25 mouse cellular contexts compared by ENCODE assay signal in the genomic region with DNA sequence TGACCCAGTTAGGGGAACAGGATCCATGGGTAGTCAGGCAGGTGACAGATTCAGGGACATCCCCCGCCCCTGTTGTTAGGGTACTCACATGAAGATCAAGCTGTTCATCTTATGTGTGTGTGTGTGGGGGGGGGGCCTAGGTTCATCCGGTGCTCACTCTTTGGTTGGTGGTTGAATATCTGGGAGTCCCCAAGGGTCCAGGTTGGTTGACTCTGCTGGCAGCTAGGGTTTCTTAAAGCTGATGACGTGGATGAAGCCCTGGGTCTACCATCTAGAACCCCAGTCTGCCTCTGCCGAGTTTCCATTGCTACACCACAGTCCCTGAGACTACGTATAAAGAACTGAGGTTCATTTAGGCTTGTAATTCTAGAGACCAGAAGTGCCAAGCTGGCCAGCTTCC. TPM values are rescaled to one million over a fixed set of nuclear protein-coding genes. Genes with fewer than 3 reads are reported as not detected.
DNase-seq lines count a peak whose midpoint lies in the region; ATAC-seq and TF ChIP-seq lines count a peak whose summit lies in the region.
"Had no signal": no experiment of that assay in that cellular context is flagged by ENCODE, and none has a peak within 500 bp of the region (broad histone marks: within the 10 kb centered on the region; RNA-seq: fewer than 3 reads in every experiment).

No protein-coding gene starts in this region.

- no peak for TF ChIP-seq CTCF in midbrain, postnatal 0 days (IDR thresholded peaks at IDR 0.05)

- H3K9me3 ChIP-seq in midbrain, postnatal 0 days (ENCODE audit: low read length) = no peaks in the 10 kb centered on the region
- H3K9me3 ChIP-seq: embryonic facial prominence, embryonic 10.5 days; embryonic facial prominence, embryonic 12.5 days; forebrain, embryonic 13.5 days; forebrain, embryonic 15.5 days had no signal

- no peak overlapping the region for H3K27ac ChIP-seq in midbrain, postnatal 0 days (ENCODE audit: low read depth, low read length)
- H3K27ac ChIP-seq: embryonic facial prominence, embryonic 10.5 days; embryonic facial prominence, embryonic 12.5 days; forebrain, embryonic 13.5 days; forebrain, embryonic 15.5 days had no signal

- peak; percentile 55 for DNase-seq in induced T-regulatory cell, adult 2 months (ENCODE audit: low read depth)
- no peak for DNase-seq in kidney, postnatal 10 days
- no peak for DNase-seq in kidney, adult 18-20 months
- DNase-seq in midbrain, postnatal 0 days (ENCODE audit: low spot score) = no peak
- DNase-seq: adrenal gland, adult 8-10 months; adrenal gland, postnatal 14 days; adrenal gland, postnatal 36 days; cerebellum, adult 11-12 months; cerebellum, adult 2 months; cerebellum, adult 9-10 months; cerebellum, postnatal 10 days; cerebellum, postnatal 25 days; forebrain, postnatal 0 days had no signal

- H3K9ac ChIP-seq in midbrain, postnatal 0 days (replicated peaks; ENCODE audit: low read length, poor library complexity, severe bottlenecking) = no peak overlapping the region
- H3K9ac ChIP-seq: embryonic facial prominence, embryonic 12.5 days; forebrain, embryonic 13.5 days; forebrain, embryonic 15.5 days; forebrain, postnatal 0 days had no signal

- ATAC-seq in CD4-positive, CD25-positive, alpha-beta regulatory T cell, adult 4 months = peak; percentile 51
- ATAC-seq in midbrain, postnatal 0 days (ENCODE audit: low FRiP score) = no peak
- ATAC-seq: forebrain, embryonic 13.5 days; forebrain, embryonic 15.5 days; forebrain, postnatal 0 days had no signal

- H3K4me3 ChIP-seq in midbrain, postnatal 0 days (ENCODE audit: low read depth, low read length) = no peak overlapping the region
- H3K4me3 ChIP-seq: embryonic facial prominence, embryonic 10.5 days; embryonic facial prominence, embryonic 12.5 days; forebrain, embryonic 13.5 days; forebrain, embryonic 15.5 days had no signal

- H3K4me1 ChIP-seq in midbrain, postnatal 0 days (ENCODE audit: insufficient read depth, low read length) = no peaks in the 10 kb centered on the region
- H3K4me1 ChIP-seq: embryonic facial prominence, embryonic 10.5 days; embryonic facial prominence, embryonic 12.5 days; forebrain, embryonic 13.5 days; forebrain, embryonic 15.5 days had no signal

- WGBS in midbrain, postnatal 0 days = 97% methylated on average over 5 of the region's 5 CpGs

- no peak overlapping the region for H3K4me2 ChIP-seq in midbrain, postnatal 0 days (ENCODE audit: low read depth, low read length, poor library complexity, severe bottlenecking)
- H3K4me2 ChIP-seq: embryonic facial prominence, embryonic 12.5 days; forebrain, embryonic 13.5 days; forebrain, embryonic 15.5 days had no signal

- H3K27me3 ChIP-seq in midbrain, postnatal 0 days (ENCODE audit: insufficient read depth, low read length) = no peaks in the 10 kb centered on the region
- H3K27me3 ChIP-seq: embryonic facial prominence, embryonic 12.5 days; forebrain, embryonic 13.5 days; forebrain, embryonic 15.5 days had no signal

- H3K36me3 ChIP-seq in midbrain, postnatal 0 days (ENCODE audit: insufficient read depth, low read length) = no peaks in the 10 kb centered on the region
- H3K36me3 ChIP-seq: embryonic facial prominence, embryonic 10.5 days; embryonic facial prominence, embryonic 12.5 days; forebrain, embryonic 15.5 days had no signal

RNA-seq across cellular contexts. Expression of a gene that starts 1.3 kb away (rescaled TPM):
- polyA plus RNA-seq in CD4-positive, CD25-positive, alpha-beta regulatory T cell, adult 4 months (2017; shearing (Covaris generic)) = not detected
- total RNA-seq in midbrain, postnatal 0 days (2014; rRNA removed) = 0.99 and 1.1 TPM in 2 replicates
- 0.81 and 0.83 TPM in 2 replicates for polyA plus RNA-seq in midbrain, postnatal 0 days (2015; fragmentation: Nextera tagmentation; extraction: Ambion mirVana)
- total RNA-seq: MEL had no signal
- polyA plus RNA-seq: embryonic facial prominence, embryonic 10.5 days; forebrain, embryonic 11.5 days; forebrain, embryonic 13.5 days; forebrain, embryonic 15.5 days had no signal

RNA-seq across cellular contexts. Expression of a gene that starts 8.5 kb away (rescaled TPM):
- polyA plus RNA-seq in CD4-positive, CD25-positive, alpha-beta regulatory T cell, adult 4 months (2017; shearing (Covaris generic)) = 1 to 10 TPM; 2.9 to 4.4 TPM
- total RNA-seq in midbrain, postnatal 0 days (2014; rRNA removed) = 22.5 and 39.3 TPM in 2 replicates
- 67.8 and 80.5 TPM in 2 replicates for polyA plus RNA-seq in midbrain, postnatal 0 days (2015; fragmentation: Nextera tagmentation; extraction: Ambion mirVana)

RNA-seq across cellular contexts. Expression of a gene that starts 9.9 kb away (rescaled TPM):
- polyA plus RNA-seq in CD4-positive, CD25-positive, alpha-beta regulatory T cell, adult 4 months (2017; shearing (Covaris generic)) = not detected
- not detected in 2 replicates for total RNA-seq in midbrain, postnatal 0 days (2014; rRNA removed)
- not detected in 2 replicates for polyA plus RNA-seq in midbrain, postnatal 0 days (2015; fragmentation: Nextera tagmentation; extraction: Ambion mirVana)
- total RNA-seq: adrenal gland, adult 18-20 months; adrenal gland, adult 8-10 months; adrenal gland, postnatal 14 days; adrenal gland, postnatal 36 days; ES-E14; forebrain, postnatal 0 days; MEL had no signal
- polyA plus RNA-seq: C2C12; cerebellum, adult 2 months; cortical plate, adult 2 months; embryonic facial prominence, embryonic 10.5 days; embryonic facial prominence, embryonic 12.5 days; embryonic facial prominence, embryonic 14.5 days; forebrain, embryonic 11.5 days; forebrain, embryonic 13.5 days; forebrain, embryonic 15.5 days; forebrain, postnatal 0 days had no signal

RNA-seq across cellular contexts. Expression of a gene that starts 41.9 kb away (rescaled TPM):
- polyA plus RNA-seq in CD4-positive, CD25-positive, alpha-beta regulatory T cell, adult 4 months (2017; shearing (Covaris generic)) = 1 to 10 TPM; 6.6 to 7.8 TPM
- total RNA-seq in midbrain, postnatal 0 days (2014; rRNA removed) = 133 and 146 TPM in 2 replicates
- polyA plus RNA-seq in midbrain, postnatal 0 days (2015; fragmentation: Nextera tagmentation; extraction: Ambion mirVana) = 52.1 and 53.9 TPM in 2 replicates

RNA-seq across cellular contexts. Expression of a gene that starts 52.0 kb away (rescaled TPM):
- not detected for polyA plus RNA-seq in CD4-positive, CD25-positive, alpha-beta regulatory T cell, adult 4 months (2017; shearing (Covaris generic))
- total RNA-seq in midbrain, postnatal 0 days (2014; rRNA removed) = 9.7 and 16.3 TPM in 2 replicates
- 14.6 and 21.2 TPM in 2 replicates for polyA plus RNA-seq in midbrain, postnatal 0 days (2015; fragmentation: Nextera tagmentation; extraction: Ambion mirVana)

Comparison
In these comparisons a context has a peak if more than half of its experiments do, and no peak if none do; other contexts are left out.
1. RNA of a gene that starts 8.5 kb away (polyA plus RNA-seq): 67.8 to 80.5 TPM in midbrain, postnatal 0 days; 2.9 to 4.4 TPM in CD4-positive, CD25-positive, alpha-beta regulatory T cell, adult 4 months; every median in the first group is over 10 times any median in the second.